Mouse (Mus musculus) B cell, adult 2 months (primary cell): ENCODE measurements at regions not wholly inside any gene's neighbourhood (a gene's known extent, or its start where the extent isn't known, plus 50 kb on each side); places are given as distances from the start of the nearest gene placed in this dataset.

Experiments used
- DNase-seq, 2 experiments: peaks; one replicate each; pipeline ENCODE4 v3.0.0; 2022

DNA sequence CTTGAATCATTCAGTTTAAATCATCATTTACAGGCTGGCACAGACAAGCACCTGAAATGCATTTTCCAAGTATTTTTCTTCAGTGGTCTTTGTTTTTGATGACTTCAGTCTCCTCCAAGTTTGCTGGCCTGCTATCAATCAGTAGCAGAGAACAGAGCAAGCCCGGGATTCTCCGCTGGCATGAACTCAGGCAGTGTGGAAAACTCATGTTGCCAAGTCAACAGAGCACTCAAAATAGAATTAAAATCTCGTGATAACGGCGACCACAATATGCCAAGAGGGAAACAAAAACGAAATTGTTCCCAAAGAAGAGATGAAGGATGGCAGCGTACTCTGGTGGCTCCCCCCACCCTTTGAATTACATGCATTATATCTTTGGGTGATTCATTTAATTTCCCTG is 190.9 kb upstream of the Fat4 start:
- DNase-seq = no peak

DNA sequence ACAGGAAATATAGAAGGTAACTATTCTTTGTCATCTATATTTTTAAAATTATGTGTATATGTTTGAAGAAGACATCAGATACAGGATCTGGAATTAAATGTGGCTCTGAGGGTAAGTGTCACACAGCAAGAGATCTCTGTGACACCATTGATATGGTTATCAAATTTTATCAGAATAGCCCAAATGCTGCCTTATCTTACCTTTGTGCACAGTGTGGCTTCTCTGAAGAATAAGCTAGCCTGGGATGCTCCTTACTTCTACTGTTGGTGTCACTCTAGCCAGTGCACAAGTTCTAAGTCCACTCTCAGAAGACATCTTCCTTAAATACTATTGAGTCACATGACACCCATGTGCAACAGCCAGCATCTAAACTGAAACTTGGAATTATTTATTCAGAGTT is 194.0 kb upstream of the Fat4 start:
- DNase-seq = no peak

DNA sequence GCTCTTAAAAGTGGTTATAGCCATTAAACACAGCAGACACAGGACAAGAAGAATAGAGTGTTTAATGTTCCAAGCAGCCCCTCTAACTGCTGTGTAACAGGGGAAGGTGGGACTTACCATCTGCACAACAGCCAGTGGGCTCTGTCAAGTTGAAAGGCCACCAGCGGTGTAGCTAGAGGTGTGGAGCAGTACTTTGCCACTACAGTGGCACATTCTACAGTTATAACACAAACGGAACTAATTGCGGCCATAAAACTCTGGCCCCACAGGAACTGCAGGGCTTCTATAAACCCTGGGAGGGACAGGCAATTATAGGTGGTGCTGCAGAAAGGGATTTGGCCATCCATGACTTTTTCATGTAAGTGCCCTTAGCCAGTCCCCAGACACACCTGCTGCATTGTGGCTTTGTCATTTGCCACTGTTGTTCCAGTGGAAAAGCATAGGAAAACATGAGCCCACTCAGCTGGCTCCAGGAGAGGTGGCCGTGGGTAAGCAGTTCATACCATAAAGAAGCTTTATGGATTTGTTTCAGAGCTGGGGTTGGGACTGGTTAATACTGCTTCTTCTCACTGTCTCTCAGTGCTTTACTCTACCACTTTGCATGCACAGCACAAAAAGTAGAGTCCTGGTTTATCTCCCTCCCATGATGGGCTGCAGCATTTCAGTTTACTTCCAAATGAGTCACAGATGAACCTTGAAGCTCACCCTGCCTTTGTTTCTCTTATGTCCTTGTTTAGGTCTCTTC is 199.8 kb upstream of the Ankrd50 start:
- DNase-seq = no peak

DNA sequence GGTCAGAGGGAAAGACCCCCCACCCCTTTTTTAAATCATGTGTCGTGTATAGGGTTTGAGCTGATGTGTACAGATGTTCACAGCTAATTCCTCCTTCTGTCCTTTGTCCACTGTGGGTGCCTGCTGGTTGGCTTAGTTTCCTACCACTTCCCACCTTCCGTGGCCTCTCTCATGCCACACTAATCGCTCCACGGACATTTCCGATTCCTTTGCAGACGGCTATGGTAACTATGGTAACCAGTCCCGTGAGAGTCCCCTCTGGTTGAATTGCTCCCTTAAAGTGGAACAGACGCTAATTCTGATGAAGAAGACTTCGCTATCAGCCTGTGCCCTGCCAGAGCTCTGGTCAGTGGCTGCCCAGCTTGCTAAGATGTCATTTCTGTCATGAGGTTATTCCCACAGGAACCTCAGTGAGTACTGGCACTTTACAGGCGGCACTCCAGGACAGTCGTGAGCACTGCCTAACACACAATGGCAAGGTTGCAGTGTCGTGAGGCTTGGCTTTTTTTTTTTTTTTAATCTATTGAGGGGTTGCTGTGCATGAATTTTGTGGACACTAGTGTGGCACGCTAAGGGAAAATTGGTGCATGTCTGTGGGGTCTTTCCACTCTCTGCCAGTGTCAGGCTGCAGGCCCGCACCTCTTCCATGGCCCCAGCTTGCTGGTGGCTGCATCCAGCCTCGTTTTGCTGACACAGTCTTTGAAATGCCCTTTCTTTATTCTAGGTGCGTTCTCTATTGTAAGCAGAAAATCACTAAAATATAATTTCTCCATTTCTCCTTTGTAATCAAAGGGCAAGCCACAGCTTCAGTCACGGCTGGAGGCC is 179.2 kb upstream of the Ankrd50 start:
- no peak for DNase-seq

DNA sequence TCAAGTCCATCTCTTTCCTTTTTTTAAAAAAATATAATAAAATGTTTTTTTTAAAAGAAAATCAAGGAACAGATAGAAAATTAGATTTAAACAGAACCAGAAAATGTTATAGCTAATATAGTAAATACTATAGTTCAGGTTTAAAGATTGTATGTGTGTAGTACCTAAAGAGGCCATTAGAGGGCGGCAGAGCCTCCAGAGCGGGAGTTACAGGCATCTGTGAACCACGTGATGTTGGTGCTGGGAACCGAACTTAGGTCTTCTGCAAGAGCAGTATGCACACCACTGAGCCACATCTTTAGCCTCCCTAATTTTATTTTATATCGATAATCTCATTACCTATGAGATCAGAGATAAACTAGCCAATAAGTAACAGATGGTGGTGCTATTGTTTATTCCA is 178.4 kb upstream of the Ankrd50 start:
- DNase-seq = peak; percentile 10 to 20

DNA sequence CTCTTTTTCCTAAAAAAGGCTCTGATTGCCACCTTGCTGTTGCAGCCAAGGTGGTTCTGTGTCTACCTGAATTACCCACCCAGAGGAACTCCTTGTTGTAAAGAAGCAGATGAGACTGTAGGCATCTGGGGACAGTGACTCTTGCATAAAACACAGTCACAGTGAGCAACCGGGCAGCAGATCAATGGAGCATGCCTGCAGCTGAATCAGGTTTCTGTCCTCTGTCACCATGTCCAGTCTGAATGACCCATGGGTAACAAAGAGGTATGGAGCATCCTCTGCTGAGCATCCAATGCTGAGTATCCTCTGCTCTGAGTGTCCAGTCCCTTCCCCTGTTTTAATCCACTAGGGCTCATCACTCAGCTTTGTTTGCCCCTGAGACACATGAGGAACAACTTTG is 172.1 kb upstream of the Ankrd50 start:
- DNase-seq = no peak

DNA sequence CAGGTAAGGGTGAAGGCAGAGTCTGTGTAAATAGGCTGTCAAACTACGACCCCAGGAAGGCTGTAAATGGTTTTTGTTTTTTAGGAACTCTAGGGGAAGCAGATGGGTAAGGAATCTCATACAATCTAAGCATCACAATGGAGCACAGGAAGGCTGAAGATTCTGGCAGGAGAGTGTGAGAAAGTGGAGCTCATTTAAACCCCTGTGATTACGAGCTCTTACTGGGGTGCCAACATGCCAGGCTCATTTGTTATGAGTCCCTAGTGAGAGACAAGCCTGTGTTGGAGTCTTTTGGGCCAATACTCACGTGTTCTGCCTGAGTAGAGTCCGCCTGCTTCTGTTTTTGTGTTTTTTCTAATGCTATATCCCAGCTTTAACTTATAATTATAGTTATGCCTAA is 169.3 kb upstream of the Ankrd50 start:
- no peak for DNase-seq

DNA sequence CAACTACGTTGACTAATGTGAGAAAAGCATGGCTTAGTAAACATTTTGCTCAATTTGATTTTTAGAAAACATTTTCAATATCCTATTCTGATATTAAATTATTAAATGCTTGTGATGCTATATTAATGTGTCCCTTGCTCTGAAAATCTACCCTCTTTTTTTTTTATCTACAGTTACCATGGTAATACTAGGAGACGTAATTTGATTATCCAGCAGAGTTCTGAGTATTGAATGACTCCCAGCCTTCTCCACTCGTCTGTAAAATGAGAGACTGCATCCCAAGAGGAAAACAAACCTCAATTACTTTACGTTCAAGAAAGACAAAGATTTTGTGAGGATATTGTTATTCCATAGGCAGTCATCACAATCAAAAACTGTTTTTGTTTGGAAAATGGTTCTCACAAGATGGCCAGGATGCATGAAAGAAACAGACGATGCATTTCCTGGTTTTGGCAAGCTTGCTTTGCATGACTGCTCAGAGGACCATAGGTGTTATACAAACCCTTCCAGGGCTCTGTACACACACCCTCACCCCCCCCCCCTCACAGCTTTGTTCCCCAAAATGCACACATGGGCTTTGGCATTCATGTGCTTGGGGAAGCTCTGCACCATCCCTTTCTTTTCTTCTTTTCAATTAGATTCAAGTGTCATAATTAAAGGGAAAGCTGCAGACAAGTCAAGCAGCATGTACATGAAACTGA is 168.5 kb upstream of the Ankrd50 start:
- DNase-seq = no peak

DNA sequence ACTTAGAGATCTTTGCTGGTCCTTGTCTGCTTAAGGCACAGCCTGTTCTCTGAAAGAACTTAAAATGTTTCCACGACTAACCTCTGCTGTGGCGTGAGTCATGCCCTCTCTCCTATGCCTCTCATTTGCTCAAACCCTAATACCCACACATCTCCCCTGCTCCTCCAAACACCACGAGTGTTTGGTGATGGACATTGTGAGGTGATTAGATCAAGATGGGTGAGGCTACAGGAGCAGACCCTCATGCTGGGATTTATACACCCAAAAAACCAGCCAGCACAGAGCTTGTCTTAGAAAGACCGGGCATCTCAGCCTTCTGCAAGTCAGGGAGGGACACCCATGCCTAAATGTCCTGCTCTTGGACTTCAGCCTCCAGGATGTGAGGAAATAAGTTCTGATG is 165.5 kb upstream of the Ankrd50 start:
- no peak for DNase-seq

DNA sequence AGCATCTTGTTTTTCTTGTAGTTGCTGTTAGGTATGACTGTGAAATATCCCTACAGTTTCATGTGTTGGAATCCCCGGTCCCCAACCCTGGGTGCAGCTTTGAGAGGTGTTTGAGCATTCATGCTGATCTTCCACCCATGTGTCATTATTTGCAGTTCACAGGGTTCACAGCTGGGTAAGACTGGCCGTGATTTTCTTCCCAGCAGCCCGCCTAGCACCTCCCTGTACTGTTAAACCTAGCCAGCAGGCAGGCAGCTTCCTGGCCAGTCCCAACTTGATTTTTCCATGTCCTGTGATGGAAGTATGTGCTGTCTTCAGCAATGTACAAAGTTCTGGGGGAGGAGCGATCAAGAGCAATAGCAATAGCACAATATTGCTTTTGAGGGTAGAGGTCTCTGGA is 164.0 kb upstream of the Ankrd50 start:
- DNase-seq = no peak

DNA sequence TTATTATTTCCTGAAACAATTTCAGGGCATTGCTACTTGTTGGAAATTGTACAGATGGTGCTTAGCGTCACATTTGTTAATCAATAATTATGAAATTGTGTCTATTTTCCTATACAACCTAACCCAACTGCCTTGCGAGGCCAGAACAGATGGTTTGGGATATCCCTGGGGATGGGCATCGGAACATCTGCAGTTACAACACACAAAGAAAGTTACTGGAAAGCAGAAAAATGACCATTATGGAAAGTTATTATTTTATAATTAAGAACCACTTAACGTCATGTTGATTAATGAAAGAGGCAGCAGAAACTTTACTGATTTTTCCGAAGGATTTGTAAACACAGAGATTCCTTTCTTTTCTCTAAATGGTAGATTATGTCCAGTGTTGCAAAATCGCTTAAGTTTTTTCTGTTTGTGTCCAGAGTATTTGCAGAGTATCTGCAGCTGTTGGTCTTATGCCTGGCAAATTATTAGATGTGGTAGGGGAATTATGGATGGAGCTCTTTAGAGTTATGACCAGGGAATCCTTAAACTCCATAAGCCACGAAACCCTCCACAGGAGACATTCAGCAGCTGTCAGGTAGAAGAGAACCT is 163.2 kb upstream of the Ankrd50 start:
- DNase-seq = no peak

DNA sequence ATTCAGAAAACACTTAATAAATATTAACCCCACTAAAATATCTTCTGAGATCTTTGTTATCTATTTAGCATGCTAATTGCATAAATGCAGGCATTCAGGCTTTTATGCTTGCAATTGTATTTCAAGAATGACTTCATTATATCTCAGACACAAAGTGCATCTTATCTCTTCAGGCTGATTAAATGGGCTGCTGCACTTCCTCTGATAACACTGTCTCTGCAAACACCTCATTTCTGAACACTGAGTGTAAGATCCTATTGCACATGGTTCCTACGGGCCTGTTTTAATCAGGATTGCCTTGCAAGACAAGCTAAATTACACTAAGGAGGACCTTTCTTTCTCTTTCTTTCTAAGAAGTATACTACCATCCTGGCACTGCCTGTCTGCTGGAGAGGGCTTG is 157.1 kb upstream of the Ankrd50 start:
- no peak for DNase-seq

DNA sequence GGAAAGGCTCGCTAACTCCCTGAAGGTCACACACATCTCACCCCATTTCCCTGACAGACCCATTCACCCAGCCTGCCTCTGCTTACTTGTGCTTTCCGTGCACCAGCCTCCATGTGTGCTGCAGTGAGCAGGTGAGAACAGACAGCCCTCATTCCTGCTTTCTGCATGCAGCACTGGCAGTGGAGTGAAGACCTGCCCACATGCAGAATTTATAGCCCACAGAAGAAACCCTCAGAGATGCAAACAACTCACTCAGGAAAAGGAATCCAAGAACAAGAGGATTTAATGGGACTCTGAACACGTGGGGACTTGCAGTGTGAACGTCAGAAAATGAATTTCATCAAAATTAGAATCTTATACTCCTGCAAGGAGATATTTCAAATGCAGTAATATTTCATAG is 152.2 kb upstream of the Ankrd50 start:
- DNase-seq = no peak

DNA sequence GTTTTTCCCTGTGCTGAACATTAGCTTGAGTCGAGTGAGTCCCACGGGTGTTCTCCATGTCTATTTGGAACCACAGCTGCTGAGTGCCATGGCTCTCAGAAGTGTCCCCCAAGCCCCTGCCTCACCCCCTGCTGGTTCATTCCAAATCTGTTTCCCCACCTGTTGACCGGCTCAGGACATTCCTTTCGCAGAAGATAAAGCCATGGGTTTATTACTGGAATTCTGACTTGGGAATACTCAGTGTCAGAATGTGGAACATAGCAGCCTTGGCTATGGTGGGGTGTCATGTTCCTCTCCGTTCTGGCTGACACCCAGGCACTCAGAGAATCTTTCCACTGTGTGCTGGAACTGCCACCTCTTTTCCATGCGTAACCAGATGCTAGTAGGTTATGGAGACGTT is 148.7 kb upstream of the Ankrd50 start:
- no peak for DNase-seq

DNA sequence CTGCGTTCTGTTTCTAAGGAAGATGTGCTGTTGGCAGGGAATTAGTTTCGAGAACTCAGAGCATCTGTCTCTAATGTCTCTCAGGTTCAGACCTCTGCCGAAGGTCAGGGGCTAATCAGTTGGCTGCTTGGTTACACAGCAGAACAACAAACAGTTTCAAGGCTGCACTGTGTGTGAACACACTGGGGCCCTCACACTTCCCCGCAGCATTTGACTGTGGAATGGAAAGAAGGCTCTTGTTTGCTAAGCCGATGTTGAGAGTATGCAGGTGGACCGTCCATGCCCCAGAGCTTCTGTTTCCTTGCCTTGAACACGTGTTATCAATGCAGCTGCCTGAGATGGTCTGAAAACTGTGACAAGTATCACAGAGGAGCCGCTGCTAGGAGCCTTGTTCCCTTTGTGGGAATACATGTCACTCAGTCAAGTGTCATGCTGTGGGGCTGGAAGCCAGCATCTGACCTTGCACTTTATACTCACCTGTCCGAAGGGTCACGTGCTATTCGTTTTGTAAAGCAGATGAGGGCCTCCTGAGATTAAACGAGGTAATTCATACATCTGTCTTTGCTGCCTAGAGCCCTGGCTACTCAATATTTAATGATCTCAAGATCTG is 141.0 kb upstream of the Ankrd50 start:
- DNase-seq = no peak

DNA sequence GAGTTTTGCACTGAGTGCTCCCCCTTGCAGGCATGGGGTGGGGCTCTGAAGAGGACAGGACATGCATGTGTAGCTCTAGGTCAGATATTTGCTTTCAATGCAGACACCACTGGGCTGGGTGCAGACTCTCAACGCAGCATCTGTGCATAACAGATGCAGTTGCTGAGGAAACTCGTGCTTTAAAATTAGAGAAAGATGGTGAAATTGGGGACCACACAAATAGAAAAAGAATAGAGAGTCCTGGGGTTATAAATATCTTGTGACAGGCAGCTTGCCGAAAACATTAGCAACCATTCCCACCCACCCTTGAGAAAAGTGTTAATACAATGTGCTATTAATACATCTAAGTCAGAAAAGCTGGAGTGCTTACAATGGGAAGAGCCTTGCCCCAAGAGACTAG is 133.3 kb upstream of the Ankrd50 start:
- no peak for DNase-seq

DNA sequence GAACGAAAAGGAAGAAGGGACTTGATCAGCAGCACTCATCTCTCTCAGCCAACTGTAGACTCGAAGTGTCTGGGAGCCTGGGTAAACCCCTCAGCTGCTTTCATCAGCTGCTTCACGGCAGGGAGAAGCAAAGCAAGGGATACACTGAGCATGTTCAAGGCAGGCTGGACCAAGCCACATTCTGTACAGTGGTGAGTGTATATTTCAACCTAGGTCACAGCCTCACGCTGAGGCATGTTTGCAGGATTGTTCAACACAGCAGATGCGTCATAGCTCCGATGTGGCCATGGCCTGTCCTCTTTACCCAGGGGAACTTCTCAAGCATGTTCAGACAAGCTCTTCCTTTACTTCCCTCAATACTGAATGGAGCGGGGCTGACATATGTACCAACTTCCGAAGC is 132.6 kb upstream of the Ankrd50 start:
- no peak for DNase-seq

DNA sequence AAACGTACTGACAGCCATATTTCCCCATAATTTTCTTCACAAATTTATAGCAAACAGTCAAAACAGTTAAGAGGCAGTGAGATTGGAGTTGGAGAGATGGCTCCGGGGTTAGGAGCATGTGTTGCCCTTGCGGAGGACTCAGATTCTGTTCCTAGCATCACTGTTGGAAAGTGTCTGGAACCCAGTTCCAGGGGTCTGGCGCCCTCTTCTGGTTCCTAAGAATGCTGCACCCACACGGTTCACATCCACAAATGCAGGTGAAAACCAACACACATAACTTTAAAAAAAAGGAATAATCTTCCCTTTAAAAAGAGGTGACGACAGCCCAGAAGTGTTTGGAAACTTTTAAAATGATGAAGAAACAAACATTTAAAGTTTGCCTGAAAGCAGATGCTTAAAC is 129.1 kb upstream of the Ankrd50 start:
- DNase-seq = no peak

DNA sequence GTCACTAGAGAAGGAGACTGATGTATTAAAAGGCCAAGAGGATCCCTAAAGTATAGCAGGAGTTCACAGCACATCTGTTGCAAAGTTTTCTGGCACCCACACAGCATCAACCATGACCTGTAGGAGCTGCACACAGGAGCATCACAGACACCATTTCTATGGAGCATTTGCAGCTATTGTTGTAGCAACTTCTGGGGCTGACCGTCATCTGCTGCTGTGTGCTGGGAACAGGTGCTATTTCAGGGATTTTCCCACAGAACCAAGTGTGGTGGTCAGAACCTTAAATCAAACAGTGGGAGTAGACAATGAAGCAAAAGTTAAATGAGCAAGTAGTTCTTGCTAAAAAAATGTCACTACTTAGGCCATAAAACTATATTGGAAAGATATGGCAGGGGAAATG is 106.9 kb upstream of the Ankrd50 start:
- no peak for DNase-seq

DNA sequence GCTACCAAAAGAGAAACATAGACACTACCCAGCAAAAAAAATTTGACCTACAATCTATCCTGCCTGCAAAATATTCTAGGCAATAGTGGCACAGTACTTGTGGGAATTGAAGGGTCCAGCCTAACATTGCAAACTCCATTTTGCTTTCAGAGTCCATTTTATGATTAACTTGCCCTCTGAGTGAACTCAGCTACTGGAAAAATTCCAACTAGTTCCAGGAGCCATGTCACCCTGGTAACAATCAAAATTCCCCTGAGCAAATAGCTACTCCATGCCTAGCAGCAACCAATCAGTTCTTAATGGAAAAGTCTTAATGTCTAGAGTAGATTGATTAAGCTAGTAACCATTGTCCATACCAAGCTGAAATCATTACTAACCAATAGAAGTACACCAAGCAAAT is 104.3 kb upstream of the Ankrd50 start:
- DNase-seq = no peak

DNA sequence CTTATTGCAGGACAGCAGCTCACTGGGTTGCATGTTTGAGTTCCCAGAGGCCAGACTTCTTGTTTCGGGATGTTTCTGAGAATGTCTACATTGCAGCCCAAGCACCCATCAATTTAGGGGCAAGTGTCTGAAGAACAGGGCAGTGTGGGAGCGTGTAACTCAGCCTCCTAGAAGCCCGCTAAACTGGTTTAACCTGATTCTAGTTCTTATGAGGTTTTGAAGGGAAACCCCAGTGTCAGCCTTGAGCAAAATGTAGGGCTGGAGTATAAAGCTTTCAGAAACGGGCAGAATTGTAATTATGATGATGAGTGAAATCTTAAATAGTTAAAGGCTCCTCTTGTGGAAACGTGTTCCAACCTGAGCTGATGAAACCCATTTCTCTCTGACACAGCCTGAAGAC is 100.9 kb upstream of the Ankrd50 start:
- no peak for DNase-seq

DNA sequence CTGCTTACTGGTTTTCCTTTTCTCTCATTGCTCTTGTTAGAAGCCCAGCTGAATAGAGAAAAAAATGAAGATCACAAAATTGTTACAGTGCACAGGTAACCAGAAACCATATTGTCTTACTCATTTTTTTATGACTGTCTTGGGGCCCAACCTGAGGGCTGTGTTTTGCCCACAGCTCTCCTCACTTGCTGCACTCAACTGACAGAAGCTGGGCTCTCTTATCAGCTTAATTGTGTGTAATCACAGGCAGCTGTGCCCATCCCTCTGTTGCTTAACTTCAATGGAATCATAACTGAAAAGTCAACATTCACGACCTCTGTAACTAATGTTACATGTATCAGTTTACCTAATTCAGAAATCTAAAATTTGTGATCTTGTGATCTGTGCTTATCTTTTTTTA is 95.1 kb upstream of the Ankrd50 start:
- no peak for DNase-seq
